Comparison of ENCODE assay signal across 10 mouse cellular contexts in the genomic region with DNA sequence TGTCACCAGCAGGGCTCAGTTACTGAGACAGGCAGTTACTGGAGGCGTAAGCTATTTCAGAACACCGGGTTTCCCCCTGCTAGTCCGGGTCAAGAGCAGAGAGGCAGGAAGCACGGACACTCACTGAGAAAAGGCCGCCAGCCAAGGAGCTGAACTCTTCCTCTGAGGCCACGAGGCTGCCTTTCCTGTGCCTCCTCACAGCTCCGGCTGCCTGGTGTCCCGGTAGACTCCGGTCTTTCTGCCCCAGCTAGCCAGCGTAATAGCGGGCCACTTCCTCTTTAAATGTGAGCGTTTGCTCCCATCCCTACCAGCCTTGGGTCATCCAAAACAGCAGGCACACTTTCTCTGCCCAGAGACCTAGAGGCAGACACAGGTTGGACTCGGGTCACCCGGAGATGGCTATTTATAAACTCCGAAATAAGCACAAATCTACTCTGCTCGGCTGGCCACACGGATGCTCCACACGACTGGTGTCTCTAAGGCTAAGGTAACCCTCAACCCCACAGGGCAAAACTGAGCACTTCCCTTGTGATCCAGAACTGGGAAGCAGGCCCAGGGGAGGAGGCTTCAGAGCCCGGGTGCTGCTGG. TPM values are rescaled to one million over a fixed set of nuclear protein-coding genes. Genes with fewer than 3 reads are reported as not detected.
DNase-seq lines count a peak whose midpoint lies in the region; ATAC-seq and TF ChIP-seq lines count a peak whose summit lies in the region.
"Had no signal": no experiment of that assay in that cellular context is flagged by ENCODE, and none has a peak within 500 bp of the region (broad histone marks: within the 10 kb centered on the region; RNA-seq: fewer than 3 reads in every experiment).

No protein-coding gene starts in this region.

- H3K4me2 ChIP-seq in hindbrain, postnatal 0 days (ENCODE audit: low read depth, low read length), result peak overlapping the region; percentile 43; the same call in 1 of the 2 replicates
- H3K4me2 ChIP-seq in hindbrain, embryonic 14.5 days (replicated peaks), result no peak overlapping the region

- WGBS in hindbrain, postnatal 0 days, result 53% methylated on average over 19 of the region's 19 CpGs
- 58% methylated on average over 19 of the region's 19 CpGs for WGBS in hindbrain, embryonic 14.5 days
- 50% methylated on average over 19 of the region's 19 CpGs for WGBS in small intestine, adult 2 months

- TF ChIP-seq CTCF in hindbrain, postnatal 0 days (IDR thresholded peaks at IDR 0.05; ENCODE audit: low read depth), result no peak
- TF ChIP-seq CTCF in Patski (IDR thresholded peaks at IDR 0.05), result no peak
- TF ChIP-seq CTCF in small intestine, adult 2 months (IDR thresholded peaks at IDR 0.05; ENCODE audit: extremely low read depth, insufficient read length, insufficient replicate concordance, low read depth, low read length), result no peak

- no peaks in the 10 kb centered on the region for H3K27me3 ChIP-seq in hindbrain, postnatal 0 days (ENCODE audit: insufficient read depth, low read length)
- no peaks in the 10 kb centered on the region for H3K27me3 ChIP-seq in hindbrain, embryonic 14.5 days (ENCODE audit: control insufficient read depth, insufficient read depth, low read length)
- peaks cover 20% of the 10 kb centered on the region for H3K27me3 ChIP-seq in Patski
- no peaks in the 10 kb centered on the region for H3K27me3 ChIP-seq in small intestine, adult 2 months (ENCODE audit: control insufficient read depth, insufficient read depth, low read length)

- ATAC-seq in hindbrain, postnatal 0 days, result peak; percentile 24; the same call in 1 of the 2 replicates
- ATAC-seq in hindbrain, embryonic 14.5 days (ENCODE audit: low FRiP score), result no peak
- ATAC-seq in Patski, result peak; percentile 31
- ATAC-seq in frontal cortex, adult (ENCODE audit: low TSS enrichment), result no peak

- CTCF ChIA-PET in Patski (lab: Charles Lee), result no interaction called here

- no peak overlapping the region for H3K9ac ChIP-seq in hindbrain, postnatal 0 days (replicated peaks; ENCODE audit: low read length)
- H3K9ac ChIP-seq in hindbrain, embryonic 14.5 days, result no peak overlapping the region

- peaks cover 10% of the 10 kb centered on the region; the same call in 1 of the 2 replicates for H3K4me1 ChIP-seq in hindbrain, postnatal 0 days (ENCODE audit: insufficient read depth, low read length)
- H3K4me1 ChIP-seq in hindbrain, embryonic 14.5 days (replicated peaks; ENCODE audit: control insufficient read depth, insufficient read depth, low read length), result peaks cover 10% of the 10 kb centered on the region; the same call in 1 of the 2 replicates
- no peaks in the 10 kb centered on the region for H3K4me1 ChIP-seq in small intestine, adult 2 months (ENCODE audit: control insufficient read depth, insufficient read depth, insufficient read length, low read length)

- H3K27ac ChIP-seq in hindbrain, postnatal 0 days, result no peak overlapping the region
- H3K27ac ChIP-seq in hindbrain, embryonic 14.5 days, result no peak overlapping the region
- no peak overlapping the region for H3K27ac ChIP-seq in small intestine, adult 2 months (ENCODE audit: insufficient read depth, low read depth, low read length)
- H3K27ac ChIP-seq: macrophage had no signal

- H3K4me3 ChIP-seq in hindbrain, postnatal 0 days (ENCODE audit: low read length), result no peak overlapping the region
- H3K4me3 ChIP-seq in hindbrain, embryonic 14.5 days (replicated peaks; ENCODE audit: low read length), result no peak overlapping the region
- H3K4me3 ChIP-seq in small intestine, adult 2 months (ENCODE audit: low read depth, low read length), result 0 out of 2 replicates have a peak overlapping the region, but pooled peaks have one; percentile 4
- H3K4me3 ChIP-seq: erythroblast, embryonic 14.5 days had no signal

- H3K9me3 ChIP-seq in hindbrain, postnatal 0 days (ENCODE audit: low read length), result no peaks in the 10 kb centered on the region
- H3K9me3 ChIP-seq in hindbrain, embryonic 14.5 days (ENCODE audit: control insufficient read depth, low read length), result no peaks in the 10 kb centered on the region

- POLR2A ChIA-PET in Patski (lab: Charles Lee), result no interaction called here

- in situ Hi-C loops in Patski (cut with MboI; ENCODE audit: low pct_unique_long_range_greater_than_20kb), result no loop called here

- TF ChIP-seq POLR2A in small intestine, adult 2 months (IDR thresholded peaks at IDR 0.05; ENCODE audit: low read depth, low read length), result no peak

- peak; percentile 14 for DNase-seq in hindbrain, postnatal 0 days (ENCODE audit: low spot score)
- DNase-seq in hindbrain, embryonic 14.5 days (ENCODE audit: low spot score), result no peak
- no peak for DNase-seq in Patski (ENCODE audit: low read depth, low spot score)
- DNase-seq in cerebellum, postnatal 25 days, result peak; percentile 53 to 60
- DNase-seq in heart, adult 9 months (ENCODE audit: low spot score in 2 of 2), result peak; percentile 57 to 62
- peak; percentile 35 to 73 for DNase-seq in kidney, postnatal 25 days

- H3K36me3 ChIP-seq in hindbrain, postnatal 0 days (ENCODE audit: insufficient read depth, low read length), result no peaks in the 10 kb centered on the region
- H3K36me3 ChIP-seq in hindbrain, embryonic 14.5 days (replicated peaks; ENCODE audit: control insufficient read depth, insufficient read depth), result no peaks in the 10 kb centered on the region
- no peaks in the 10 kb centered on the region for H3K36me3 ChIP-seq in small intestine, adult 2 months (ENCODE audit: control insufficient read depth, insufficient read depth, low read length)

RNA-seq across cellular contexts. Expression of gene 3425401B19Rik, which starts 1.7 kb away (rescaled TPM):
- 0.21 TPM in 1 of 2 replicates, not detected in the other for total RNA-seq in hindbrain, postnatal 0 days (2014; rRNA removed)
- polyA plus RNA-seq in hindbrain, postnatal 0 days (2015; fragmentation: Nextera tagmentation; extraction: Ambion mirVana), result 0.06 and 0.08 TPM in 2 replicates
- 0.04 and 0.17 TPM in 2 replicates for polyA plus RNA-seq in hindbrain, embryonic 14.5 days (2014; fragmentation: Nextera tagmentation; extraction: Ambion mirVana)
- not detected for polyA plus RNA-seq in Patski (2021)
- 0.11 TPM in 2 replicates for polyA plus RNA-seq in small intestine, adult 2 months (2012; rRNA removed)
- polyA plus RNA-seq: erythroblast, embryonic 14.5 days; macrophage had no signal

Comparison
In these comparisons a context has a peak if more than half of its experiments do, and no peak if none do; other contexts are left out.
1. ATAC-seq: peak in hindbrain, postnatal 0 days (single experiment) and Patski (single experiment); none in hindbrain, embryonic 14.5 days (single experiment) and frontal cortex, adult (single experiment).
2. DNase-seq: peak in hindbrain, postnatal 0 days (single experiment), cerebellum, postnatal 25 days (2 of 2), heart, adult 9 months (2 of 2) and kidney, postnatal 25 days (2 of 2); none in hindbrain, embryonic 14.5 days (single experiment) and Patski (single experiment).